Mouse (Mus musculus) heart, postnatal 4 days (tissue): Measurements from ENCODE around the gene Kif1a. TPM values are rescaled to one million over a fixed set of nuclear protein-coding genes. Genes with fewer than 3 reads are reported as not detected.

Experiments
- total RNA-seq, 2 experiments: library from RNA; stranded (reverse); gene quantifications; 2 replicates each; pipeline ENCODE4 v1.2.3; 2021

The Kif1a gene
- total RNA-seq, 2 experiments from 2014 or later, result 6.2 to 7.5 TPM

Other genes with a start within 250 kb of the Kif1a start
- under 1 TPM in 1 of 2 experiments, not detected in 1; 0.14 TPM for gene Ankmy1, start 199.0 kb downstream of the Kif1a start, total RNA-seq
- 10 to 100 TPM in 1 of 2 experiments, 1 to 10 TPM in 1; 9.3 to 10.6 TPM for gene Dusp28, start 195.0 kb downstream of the Kif1a start, total RNA-seq
- gene Rnpepl1, start 191.2 kb downstream of the Kif1a start, total RNA-seq, result 10 to 100 TPM; 73.8 to 74.1 TPM
- gene Capn10, start 167.6 kb downstream of the Kif1a start, total RNA-seq, result 10 to 100 TPM; 10.2 to 14.0 TPM
- under 1 TPM; 0.38 to 0.59 TPM for gene Gpr35, start 151.1 kb downstream of the Kif1a start, total RNA-seq
- not detected for gene Aqp12, start 95.6 kb downstream of the Kif1a start, total RNA-seq
- not detected for gene Agxt, start 33.3 kb upstream of the Kif1a start, total RNA-seq
- gene 2310007B03Rik, start 59.0 kb upstream of the Kif1a start, total RNA-seq, result not detected
- gene Crocc2, start 66.8 kb upstream of the Kif1a start, total RNA-seq, result under 1 TPM; 0.45 to 0.48 TPM
- gene Sned1, start 133.9 kb upstream of the Kif1a start, total RNA-seq, result 10 to 100 TPM; 11.0 to 11.4 TPM
- gene Mterf4, start 204.0 kb upstream of the Kif1a start, total RNA-seq, result 10 to 100 TPM; 13.0 to 13.7 TPM
- 10 to 100 TPM; 30.5 to 34.9 TPM for gene Ppp1r7, start 240.9 kb upstream of the Kif1a start, total RNA-seq
- gene Pask, start 241.5 kb upstream of the Kif1a start, total RNA-seq, result 1 to 10 TPM; 7.9 to 8.6 TPM